Mouse (Mus musculus): ENCODE results near the gene Rere.
A peak's percentile ranks its signal among the peaks of the same experiment; 100 is the strongest.

Rere gene

GRCm38 (mm10) chr4:150351419-150352075 is 70.1 kb downstream of the Rere start:
- no peak for DNase-seq

GRCm38 (mm10) chr4:150352736-150353135 is 71.3 kb downstream of the Rere start:
- no peak for DNase-seq

- DNase-seq = no peak
Observed at GRCm38 (mm10) chr4:150353376-150353900, 72.0 kb downstream of the Rere start.

- no peak for DNase-seq
Observed at GRCm38 (mm10) chr4:150355801-150356200, 74.4 kb downstream of the Rere start.

- DNase-seq = peak; percentile 65
Observed at GRCm38 (mm10) chr4:150361986-150362691, 80.7 kb downstream of the Rere start.

- no peak for DNase-seq
Observed at GRCm38 (mm10) chr4:150362858-150363257, 81.4 kb downstream of the Rere start.

- no peak for DNase-seq
Observed at GRCm38 (mm10) chr4:150364786-150365185, 83.3 kb downstream of the Rere start.

GRCm38 (mm10) chr4:150366510-150367208 is 85.2 kb downstream of the Rere start:
- DNase-seq = peak; percentile 60

GRCm38 (mm10) chr4:150371580-150372380 is 90.3 kb downstream of the Rere start:
- peak; percentile 93 for DNase-seq

GRCm38 (mm10) chr4:150372631-150373041 is 91.2 kb downstream of the Rere start:
- DNase-seq = peak; percentile 68

- peak; percentile 61 for DNase-seq
Observed at GRCm38 (mm10) chr4:150373111-150374109, 92.0 kb downstream of the Rere start.

GRCm38 (mm10) chr4:150374651-150375447 is 93.4 kb downstream of the Rere start:
- DNase-seq = peak; percentile 27

- DNase-seq = no peak
Observed at GRCm38 (mm10) chr4:150375448-150375935, 94.0 kb downstream of the Rere start.

GRCm38 (mm10) chr4:150379313-150379712 is 97.9 kb downstream of the Rere start:
- DNase-seq = no peak

GRCm38 (mm10) chr4:150379772-150380171 is 98.3 kb downstream of the Rere start:
- DNase-seq = no peak

GRCm38 (mm10) chr4:150380273-150380672 is 98.8 kb downstream of the Rere start:
- no peak for DNase-seq

GRCm38 (mm10) chr4:150382504-150382903 is 101.1 kb downstream of the Rere start:
- no peak for DNase-seq

GRCm38 (mm10) chr4:150384405-150384804 is 103.0 kb downstream of the Rere start:
- no peak for DNase-seq

- no peak for DNase-seq
Observed at GRCm38 (mm10) chr4:150384899-150385298, 103.5 kb downstream of the Rere start.

- no peak for DNase-seq
Observed at GRCm38 (mm10) chr4:150388518-150388917, 107.1 kb downstream of the Rere start.
